Mouse (Mus musculus): ENCODE results near the gene Fosl1. TPM values are rescaled to one million over a fixed set of nuclear protein-coding genes. Genes with fewer than 3 reads are reported as not detected.

Fosl1 gene
- 10 to 100 TPM; 37.1 to 40.2 TPM for total RNA-seq (2023)

DNA sequence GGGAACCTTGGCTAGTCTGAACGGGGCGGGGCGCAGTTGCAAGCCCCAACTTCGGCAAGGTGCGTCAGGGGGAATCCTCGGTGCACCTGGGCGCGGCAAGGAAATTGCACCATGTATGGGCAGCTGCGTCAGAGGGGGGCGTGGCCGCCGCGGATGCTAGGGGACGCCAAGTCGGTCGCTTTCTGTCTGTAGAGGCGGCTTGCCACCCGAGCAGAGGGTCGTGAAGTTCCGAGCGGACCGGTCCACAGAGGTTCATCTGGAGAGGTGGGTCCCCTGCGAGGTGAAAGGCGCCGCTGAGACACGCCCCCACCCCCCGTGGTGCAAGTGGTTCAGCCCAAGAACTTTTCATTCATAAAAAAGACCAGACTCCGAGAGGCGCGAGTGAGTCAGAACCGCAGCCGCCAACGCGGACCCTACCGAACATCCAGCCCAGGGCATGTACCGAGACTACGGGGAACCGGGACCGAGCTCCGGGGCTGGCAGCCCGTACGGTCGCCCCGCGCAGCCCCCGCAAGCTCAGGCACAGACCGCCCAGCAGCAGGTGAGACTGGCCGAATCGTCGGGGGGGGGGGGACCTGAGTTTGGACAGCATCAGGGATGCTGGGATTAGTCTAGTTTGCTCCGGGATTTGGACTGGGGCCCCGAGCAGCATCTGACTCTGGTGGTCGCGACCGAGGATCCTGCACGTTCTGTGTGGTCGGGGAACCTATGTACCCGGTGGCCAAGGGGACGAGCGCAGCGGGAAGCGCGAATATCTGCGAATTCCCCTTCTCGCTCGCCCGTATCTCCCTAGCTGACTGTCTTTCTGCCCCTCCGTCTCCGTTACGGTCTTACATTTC, at the start of gene Fosl1:
Gene Fosl1, plus strand, starts transcription at position 33 of the 839 bp plus-strand sequence.

DNA sequence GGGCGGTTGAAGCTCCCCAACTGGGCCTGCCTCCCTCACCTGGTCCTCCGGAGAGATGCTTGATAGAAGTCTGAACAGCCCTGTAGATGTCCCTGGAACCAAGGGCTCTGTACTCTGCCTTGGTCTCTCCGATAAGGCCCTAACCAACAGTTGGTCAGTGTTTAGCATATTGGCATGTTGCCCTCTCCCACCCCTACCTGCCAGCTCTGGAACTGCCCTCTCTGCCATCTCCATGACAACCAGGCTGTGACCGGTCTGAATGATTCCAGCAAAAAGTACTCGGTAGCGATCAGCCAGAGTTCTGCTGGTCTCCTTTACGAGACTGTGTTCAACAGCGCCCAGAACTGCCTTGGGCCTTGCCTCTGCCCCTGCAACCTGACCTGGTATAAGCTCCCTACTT, 45.1 kb upstream of the Fosl1 start, which contains the start of gene Tsga10ip:
Gene Tsga10ip, minus strand, starts transcription at position 234 of the 400 bp plus-strand sequence.

DNA sequence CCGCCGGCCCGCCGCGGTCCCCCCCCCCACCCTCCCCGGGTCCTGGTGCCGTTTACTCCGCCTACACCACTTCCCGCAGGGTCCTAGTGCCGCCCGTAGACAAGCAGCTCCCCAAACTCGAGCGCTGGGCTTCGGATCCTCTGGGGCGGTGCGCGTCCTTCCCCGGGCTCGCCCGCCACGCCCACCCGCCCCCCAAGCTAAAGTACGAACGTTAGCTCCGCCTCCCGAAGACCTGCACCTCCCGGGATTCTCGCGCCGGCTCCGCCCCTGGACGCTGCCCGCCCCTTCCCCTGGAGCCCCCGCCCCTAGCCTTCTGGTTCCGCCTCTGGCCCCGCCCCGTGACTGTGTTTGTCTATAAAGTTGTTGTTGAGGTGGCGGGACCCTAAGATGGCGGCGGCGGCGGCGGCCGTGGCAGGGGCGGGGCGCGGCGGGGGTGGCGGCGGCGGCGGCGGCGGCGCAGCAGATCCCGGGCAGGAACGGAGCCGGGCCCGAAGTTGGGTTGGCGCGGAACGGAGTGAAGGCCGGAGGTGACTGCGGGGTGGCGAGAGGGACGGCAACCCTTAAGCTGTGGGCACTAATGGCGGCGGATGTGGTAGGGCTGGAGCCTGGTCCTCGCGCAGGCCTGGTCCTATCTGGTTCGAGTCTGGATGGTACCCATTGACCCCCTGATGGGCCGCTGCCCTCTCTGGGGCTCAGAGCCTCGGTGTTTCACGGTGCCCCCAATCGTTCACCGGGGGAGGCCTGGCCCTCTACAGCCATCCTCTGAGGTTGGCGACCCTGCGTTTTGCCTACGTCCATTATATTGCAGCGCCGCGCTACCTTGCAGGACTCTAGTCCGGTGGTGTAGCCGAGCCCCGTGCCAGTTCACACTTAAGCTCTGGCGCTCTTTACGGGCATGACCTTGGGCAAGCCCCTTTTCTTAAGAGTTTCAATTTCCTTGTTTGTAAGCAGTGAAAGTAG, 22.3 kb upstream of the Fosl1 start, which contains the start of the genes Drap1 and AI837181:
Gene Drap1, minus strand, starts transcription at position 198 of the 960 bp plus-strand sequence.
Gene AI837181, plus strand, starts transcription at position 363 of the 960 bp plus-strand sequence.

DNA sequence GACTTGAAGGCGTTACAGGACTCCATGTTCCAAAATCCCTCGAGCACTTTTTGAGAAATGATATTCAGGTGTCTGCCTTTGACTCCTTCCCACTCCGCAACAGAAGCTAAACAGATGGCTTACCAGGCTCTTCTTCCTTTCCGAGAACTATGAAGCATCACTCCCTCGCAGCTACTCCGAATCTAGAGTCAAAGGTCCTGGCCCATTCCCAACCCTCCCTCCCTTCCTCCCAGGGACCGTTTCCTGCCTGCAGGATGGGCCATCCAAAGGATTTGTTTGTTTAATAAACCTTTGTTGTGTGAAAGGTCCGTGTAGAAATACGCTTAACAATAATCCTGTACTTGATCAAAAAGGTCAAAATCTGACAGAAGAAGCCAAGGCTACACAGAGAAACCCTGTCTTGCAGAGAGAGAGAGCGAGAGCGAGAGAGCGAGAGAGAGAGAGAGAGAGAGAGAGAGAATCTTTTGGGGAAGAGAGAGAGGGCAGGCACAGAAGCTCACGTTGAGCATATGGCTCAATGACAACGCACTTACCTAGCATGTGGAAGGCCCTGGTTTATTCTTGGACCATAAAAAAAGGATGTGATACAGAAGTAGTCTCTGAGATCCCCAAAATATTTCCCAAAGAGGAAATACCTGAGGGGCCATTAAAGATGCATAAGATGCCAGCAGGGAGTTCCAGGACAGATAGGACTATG, 10.5 kb downstream of the Fosl1 start, which contains the start of gene Ccdc85b:
Gene Ccdc85b, minus strand, starts transcription at position 149 of the 697 bp plus-strand sequence.

DNA sequence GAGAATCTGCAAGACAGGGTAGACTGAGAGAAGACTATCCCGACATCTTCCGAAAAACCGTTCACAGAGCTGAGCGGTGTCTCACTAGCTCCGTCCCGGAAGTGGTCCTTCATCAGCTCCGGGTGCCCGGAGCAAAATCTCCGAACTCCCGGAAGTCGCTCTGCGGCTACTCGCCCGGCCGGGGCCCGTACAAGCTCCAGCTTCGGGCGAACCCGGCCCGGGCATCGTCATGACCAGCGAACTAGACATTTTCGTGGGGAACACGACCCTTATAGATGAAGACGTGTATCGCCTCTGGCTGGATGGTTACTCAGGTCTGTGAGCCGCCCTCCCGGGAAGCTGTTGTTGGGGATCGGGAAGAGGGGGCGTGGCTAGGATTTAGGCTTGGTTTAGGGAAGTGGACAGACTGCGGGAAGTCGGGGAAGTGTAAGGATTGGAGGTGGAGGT, 13.1 kb downstream of the Fosl1 start, which contains the start of gene Fibp:
Gene Fibp, plus strand, starts transcription at position 151 of the 447 bp plus-strand sequence.

DNA sequence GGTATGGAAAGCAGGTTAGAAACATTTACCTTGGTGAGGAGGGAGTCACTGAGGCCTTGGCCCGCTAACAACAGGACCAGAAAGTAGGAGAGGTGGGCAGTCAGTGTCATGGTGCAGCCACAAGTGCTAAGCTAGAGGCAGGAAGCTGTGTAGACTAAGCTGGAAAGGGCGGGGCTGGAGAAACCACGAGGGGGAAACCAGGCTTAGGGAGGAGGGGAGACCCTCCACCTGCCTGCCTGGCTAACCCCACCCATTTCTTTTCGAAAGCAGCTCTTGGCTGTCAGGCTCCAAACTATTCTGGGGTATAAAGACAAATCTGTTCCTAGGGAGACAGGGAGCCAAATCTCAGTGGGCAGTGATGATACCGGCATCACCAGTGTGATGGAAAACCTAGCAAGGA, 21.0 kb downstream of the Fosl1 start, which contains the start of gene Ctsw:
Gene Ctsw, minus strand, starts transcription at position 134 of the 400 bp plus-strand sequence.

DNA sequence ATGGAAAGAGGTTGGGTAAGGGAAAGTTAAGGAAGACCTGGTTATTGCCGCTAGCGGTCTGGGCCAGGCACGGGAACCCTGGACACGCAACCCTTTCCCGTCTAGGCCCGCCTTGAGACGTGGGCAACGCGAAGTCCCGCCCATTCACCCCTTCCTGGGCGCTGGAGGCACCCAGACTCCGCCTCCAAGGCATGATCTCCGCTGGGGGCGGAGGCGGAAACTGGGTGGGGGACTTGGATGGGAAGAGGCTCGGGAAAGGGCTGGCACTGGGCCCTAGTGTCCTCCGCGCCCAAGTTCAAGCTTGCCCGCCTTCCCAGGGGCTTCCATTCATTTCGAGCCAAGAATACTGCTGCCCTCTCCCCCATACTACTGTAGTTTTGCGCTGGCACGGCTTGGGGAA, 26.4 kb downstream of the Fosl1 start, which contains the start of gene Efemp2:
Gene Efemp2, plus strand, starts transcription at position 235 of the 400 bp plus-strand sequence.

DNA sequence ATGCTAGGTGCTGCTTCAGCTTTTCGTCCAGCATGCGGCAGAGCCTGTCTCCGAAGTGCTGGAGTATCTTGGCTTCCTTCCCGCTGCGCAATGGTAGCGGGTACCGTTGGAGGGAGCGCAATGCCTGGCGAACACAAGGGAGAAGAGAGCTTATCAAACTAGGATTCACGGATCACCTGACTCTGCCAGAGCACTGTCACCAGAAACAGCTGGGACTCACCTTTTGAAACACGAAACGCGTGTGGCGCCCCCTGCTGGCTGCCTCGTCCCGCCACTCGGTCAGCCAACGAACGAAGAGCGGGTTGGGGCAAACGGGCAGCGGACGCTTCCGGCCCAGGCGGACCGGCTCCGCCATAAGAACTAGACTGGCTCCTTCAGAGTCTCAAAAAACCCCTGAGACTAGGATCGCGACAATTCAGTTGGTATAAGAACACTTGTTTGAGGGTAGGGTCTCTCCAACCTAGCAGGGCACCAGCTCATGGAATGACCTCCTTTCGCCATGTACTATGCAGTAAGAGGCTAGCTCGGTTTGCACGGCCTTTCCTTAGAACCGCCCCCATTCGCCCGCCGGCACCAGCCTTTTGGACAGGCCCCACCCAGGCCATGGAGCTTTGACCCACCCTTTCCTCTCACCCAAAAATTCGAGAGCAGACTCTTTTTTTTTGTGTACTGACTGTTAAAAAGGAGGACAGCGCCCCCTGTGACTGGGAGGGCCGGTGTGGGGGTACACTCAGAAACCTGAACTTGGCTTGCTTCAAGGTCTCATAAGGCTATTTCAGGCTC, 40.6 kb downstream of the Fosl1 start, which contains the start of gene Mus81:
Gene Mus81, minus strand, starts transcription at position 635 of the 783 bp plus-strand sequence.

DNA sequence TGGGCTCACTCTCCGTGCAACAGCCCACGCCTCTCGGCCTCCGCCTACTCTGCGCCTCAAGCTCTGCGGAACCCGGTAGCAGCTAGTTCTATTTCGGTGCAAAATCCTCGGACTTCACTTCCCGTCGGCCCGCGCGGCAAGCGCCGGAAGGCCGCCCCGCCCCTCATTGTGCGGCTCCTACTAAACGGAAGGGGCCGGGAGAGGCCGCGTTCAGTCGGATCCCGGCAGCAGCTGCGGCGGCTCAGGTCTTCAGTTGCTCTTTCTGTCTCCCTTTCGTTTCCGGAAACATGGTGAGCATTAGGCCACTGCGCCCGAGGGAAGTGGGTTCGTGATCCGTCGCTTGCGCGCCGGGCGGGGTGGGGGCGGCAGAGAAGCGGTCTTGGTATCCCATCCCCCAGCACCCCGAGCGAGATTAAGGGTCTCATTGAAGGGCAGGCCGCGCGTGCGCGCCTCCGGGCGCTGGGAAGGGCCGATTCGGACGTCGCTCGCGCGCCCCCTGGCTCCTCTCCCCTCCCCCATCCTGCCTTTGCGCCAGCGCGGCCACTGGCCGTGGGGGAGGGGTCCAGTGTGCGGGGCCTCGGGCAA, 43.1 kb downstream of the Fosl1 start, which contains the start of gene Cfl1:
Gene Cfl1, plus strand, starts transcription at position 143 of the 585 bp plus-strand sequence.

DNA sequence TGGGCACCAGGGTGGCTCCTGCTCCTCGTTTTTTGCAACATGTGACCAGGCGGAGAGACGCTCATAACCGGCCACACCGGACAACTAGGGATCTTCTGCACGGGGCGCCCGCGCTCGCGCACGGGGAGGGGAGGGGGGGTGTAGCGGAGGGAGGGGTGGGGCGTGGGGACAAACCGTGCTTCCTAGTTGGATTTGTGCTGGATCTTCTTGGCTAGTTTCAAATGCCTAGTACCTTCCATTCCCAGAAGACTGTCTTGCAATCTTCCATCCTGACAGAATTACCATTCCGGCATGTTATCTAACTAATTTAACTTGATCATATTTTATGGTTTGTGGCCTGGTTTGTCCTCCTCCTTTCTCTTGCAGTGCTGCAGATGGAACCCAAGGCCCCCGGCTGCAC, 56.3 kb downstream of the Fosl1 start, which contains the start of gene 1700020D05Rik:
Gene 1700020D05Rik, minus strand, starts transcription at position 101 of the 400 bp plus-strand sequence.

Other genes starting within 250 kb of the Fosl1 start
- 100 to 1,000 TPM in 1 of 2 experiments, 10 to 100 TPM in 1; 91.2 to 101 TPM for gene Pacs1, start 174.4 kb upstream of the Fosl1 start, total RNA-seq (2023)
- gene Sf3b2, start 152.1 kb upstream of the Fosl1 start, total RNA-seq (2023), result 100 to 1,000 TPM; 203 to 204 TPM
- not detected for gene Gal3st3, start 149.2 kb upstream of the Fosl1 start, total RNA-seq (2023)
- not detected for gene Catsper1, start 111.8 kb upstream of the Fosl1 start, total RNA-seq (2023)
- not detected for gene Cst6, start 98.0 kb upstream of the Fosl1 start, total RNA-seq (2023)
- 10 to 100 TPM; 20.3 to 20.6 TPM for gene Eif1ad, start 80.8 kb upstream of the Fosl1 start, total RNA-seq (2023)
- gene Banf1, start 80.4 kb upstream of the Fosl1 start, total RNA-seq (2023), result 10 to 100 TPM; 77.5 to 94.0 TPM
- 10 to 100 TPM; 89.1 to 96.6 TPM for gene Sart1, start 58.8 kb upstream of the Fosl1 start, total RNA-seq (2023)
- gene Tsga10ip, start 45.0 kb upstream of the Fosl1 start, total RNA-seq (2023), result not detected
- gene Drap1, start 22.6 kb upstream of the Fosl1 start, total RNA-seq (2023), result 100 to 1,000 TPM; 104 to 121 TPM
- 10 to 100 TPM; 36.4 to 36.5 TPM for gene AI837181, start 22.4 kb upstream of the Fosl1 start, total RNA-seq (2023)
- 1 to 10 TPM; 1.6 TPM for gene Ccdc85b, start 10.3 kb downstream of the Fosl1 start, total RNA-seq (2023)
- 10 to 100 TPM; 47.8 to 53.1 TPM for gene Fibp, start 13.1 kb downstream of the Fosl1 start, total RNA-seq (2023)
- gene Ctsw, start 21.0 kb downstream of the Fosl1 start, total RNA-seq (2023), result not detected
- 1 to 10 TPM in 1 of 2 experiments, under 1 TPM in 1; 0.53 to 1.8 TPM for gene Efemp2, start 26.4 kb downstream of the Fosl1 start, total RNA-seq (2023)
- 10 to 100 TPM; 17.1 to 18.7 TPM for gene Mus81, start 40.9 kb downstream of the Fosl1 start, total RNA-seq (2023)
- gene Cfl1, start 42.9 kb downstream of the Fosl1 start, total RNA-seq (2023), result 1,000 to 10,000 TPM; 1,642 to 1,678 TPM
- gene 1700020D05Rik, start 56.2 kb downstream of the Fosl1 start, total RNA-seq (2023), result 1 to 10 TPM; 1.2 to 1.4 TPM
- gene Snx32, start 63.0 kb downstream of the Fosl1 start, total RNA-seq (2023), result 1 to 10 TPM; 6.2 to 6.6 TPM
- under 1 TPM in 1 of 2 experiments, not detected in 1; 0.18 TPM for gene Ovol1, start 113.1 kb downstream of the Fosl1 start, total RNA-seq (2023)
- gene Ap5b1, start 120.5 kb downstream of the Fosl1 start, total RNA-seq (2023), result 10 to 100 TPM; 72.1 to 79.9 TPM
- gene Rnaseh2c, start 154.3 kb downstream of the Fosl1 start, total RNA-seq (2023), result 100 to 1,000 TPM; 164 to 169 TPM
- 10 to 100 TPM; 63.2 to 72.7 TPM for gene Kat5, start 162.7 kb downstream of the Fosl1 start, total RNA-seq (2023)
- gene Rela, start 189.9 kb downstream of the Fosl1 start, total RNA-seq (2023), result 10 to 100 TPM; 72.2 to 81.3 TPM
- 100 to 1,000 TPM; 201 to 208 TPM for gene Sipa1, start 216.2 kb downstream of the Fosl1 start, total RNA-seq (2023)
- gene Map3k11, start 241.2 kb downstream of the Fosl1 start, total RNA-seq (2023), result 10 to 100 TPM; 80.6 to 97.7 TPM
- gene Pcnx3, start 241.4 kb downstream of the Fosl1 start, total RNA-seq (2023), result 10 to 100 TPM; 81.9 to 82.5 TPM

All from neutrophil, adult 83 days (primary cell).